Mouse (Mus musculus) embryonic facial prominence, embryonic 12.5 days (tissue): ENCODE measurements around the gene Tuba3a. TPM values are rescaled to one million over a fixed set of nuclear protein-coding genes. Genes with fewer than 3 reads are reported as not detected.

ENCODE experiments used
- microRNA-seq: library from miRNA; unstranded; fragments of <30 nt; microRNA quantifications from one replicate; pipeline ENCODE4, GENCODE M21; 2017
- polyA plus RNA-seq: library from polyadenylated mRNA; unstranded; fragments of >200 nt; fragmentation: Nextera tagmentation; extraction: Ambion mirVana; gene quantifications from 2 replicates; pipeline ENCODE4 v1.2.1, GENCODE M21; 2016

The Tuba3a gene
- polyA plus RNA-seq, 1 experiment from 2014 or later: 0.20 TPM

Small RNAs within 50 kb of the gene (microRNA-seq; reads per million reads assigned to microRNA genes)
- not detected for gene Mir8113

Other genes starting within 250 kb of the Tuba3a start
- 165 and 176 TPM in 2 replicates for gene Ing4, start 246.3 kb downstream of the Tuba3a start, polyA plus RNA-seq
- 17.6 and 21.0 TPM in 2 replicates for gene Acrbp, start 236.4 kb downstream of the Tuba3a start, polyA plus RNA-seq
- gene Lpar5, start 218.1 kb downstream of the Tuba3a start, polyA plus RNA-seq: 0.53 and 0.61 TPM in 2 replicates
- 90.0 and 104 TPM in 2 replicates for gene Chd4, start 190.1 kb downstream of the Tuba3a start, polyA plus RNA-seq
- 68.0 and 70.1 TPM in 2 replicates for gene Nop2, start 154.1 kb downstream of the Tuba3a start, polyA plus RNA-seq
- 19.1 and 24.0 TPM in 2 replicates for gene Iffo1, start 140.8 kb downstream of the Tuba3a start, polyA plus RNA-seq
- 1,846 and 1,855 TPM in 2 replicates for gene Gapdh, start 119.6 kb downstream of the Tuba3a start, polyA plus RNA-seq
- gene Ncapd2, start 94.3 kb downstream of the Tuba3a start, polyA plus RNA-seq: 186 and 191 TPM in 2 replicates
- gene Mrpl51, start 94.2 kb downstream of the Tuba3a start, polyA plus RNA-seq: 191 and 206 TPM in 2 replicates
- gene Vamp1, start 70.5 kb downstream of the Tuba3a start, polyA plus RNA-seq: 4.9 and 5.1 TPM in 2 replicates
- gene Tapbpl, start 54.2 kb downstream of the Tuba3a start, polyA plus RNA-seq: 2.2 and 2.5 TPM in 2 replicates
- gene Cd27, start 49.0 kb downstream of the Tuba3a start, polyA plus RNA-seq: 1.8 and 3.1 TPM in 2 replicates
- gene Ltbr, start 27.8 kb upstream of the Tuba3a start, polyA plus RNA-seq: 27.2 and 28.2 TPM in 2 replicates
- gene Scnn1a, start 34.6 kb upstream of the Tuba3a start, polyA plus RNA-seq: 0.52 and 1.1 TPM in 2 replicates
- 49.4 and 51.9 TPM in 2 replicates for gene Tnfrsf1a, start 63.3 kb upstream of the Tuba3a start, polyA plus RNA-seq
- 0.34 and 0.47 TPM in 2 replicates for gene Plekhg6, start 94.8 kb upstream of the Tuba3a start, polyA plus RNA-seq
- gene Cd9, start 208.7 kb upstream of the Tuba3a start, polyA plus RNA-seq: 70.5 and 72.0 TPM in 2 replicates